Mouse (Mus musculus) hindbrain, embryonic 16.5 days (tissue): ENCODE results near the gene Olfr1350. TPM values are rescaled to one million over a fixed set of nuclear protein-coding genes. Genes with fewer than 3 reads are reported as not detected.

ENCODE experiments used
- polyA plus RNA-seq: library from polyadenylated mRNA; unstranded; fragments of >200 nt; fragmentation: Nextera tagmentation; extraction: Ambion mirVana; gene quantifications from 2 replicates; pipeline ENCODE4 v1.2.1, GENCODE M21; 2015

Gene Olfr1350
- polyA plus RNA-seq, 1 experiment from 2014 or later = not detected

Other genes with a start within 250 kb of the Olfr1350 start
- gene Zfp583, start 233.6 kb upstream of the Olfr1350 start, polyA plus RNA-seq = 14.7 and 14.8 TPM in 2 replicates
- gene Gm3854, start 221.1 kb upstream of the Olfr1350 start, polyA plus RNA-seq = 7.7 and 8.0 TPM in 2 replicates
- gene Zfp78, start 201.6 kb upstream of the Olfr1350 start, polyA plus RNA-seq = 5.7 and 7.1 TPM in 2 replicates
- 11.8 and 13.4 TPM in 2 replicates for gene Zfp28, start 181.5 kb upstream of the Olfr1350 start, polyA plus RNA-seq
- 7.2 and 9.5 TPM in 2 replicates for gene Smim17, start 166.1 kb upstream of the Olfr1350 start, polyA plus RNA-seq
- gene Gm20715, start 154.6 kb upstream of the Olfr1350 start, polyA plus RNA-seq = not detected in 2 replicates
- 0.31 and 0.39 TPM in 2 replicates for gene Olfr1344, start 126.2 kb upstream of the Olfr1350 start, polyA plus RNA-seq
- gene Olfr1336, start 108.7 kb upstream of the Olfr1350 start, polyA plus RNA-seq = not detected in 2 replicates
- gene Olfr1346, start 97.7 kb upstream of the Olfr1350 start, polyA plus RNA-seq = not detected in 2 replicates
- not detected in 2 replicates for gene Olfr5, start 77.9 kb upstream of the Olfr1350 start, polyA plus RNA-seq
- gene Olfr1347, start 65.1 kb upstream of the Olfr1350 start, polyA plus RNA-seq = not detected in 2 replicates
- gene Olfr1348, start 56.1 kb upstream of the Olfr1350 start, polyA plus RNA-seq = not detected in 2 replicates
- not detected in 2 replicates for gene Olfr1349, start 41.9 kb upstream of the Olfr1350 start, polyA plus RNA-seq
- 6.9 and 9.5 TPM in 2 replicates for gene Zim1, start 131.6 kb downstream of the Olfr1350 start, polyA plus RNA-seq
- 97.5 and 111 TPM in 2 replicates for gene Peg3, start 165.6 kb downstream of the Olfr1350 start, polyA plus RNA-seq
- gene Usp29, start 165.7 kb downstream of the Olfr1350 start, polyA plus RNA-seq = 26.8 and 31.3 TPM in 2 replicates